Mouse (Mus musculus): ENCODE data around the gene Fam192a. TPM values are rescaled to one million over a fixed set of nuclear protein-coding genes. Genes with fewer than 3 reads are reported as not detected.

Fam192a gene
- total RNA-seq, 2 experiments from 2014 or later, result 19.7 to 22.0 TPM

DNA sequence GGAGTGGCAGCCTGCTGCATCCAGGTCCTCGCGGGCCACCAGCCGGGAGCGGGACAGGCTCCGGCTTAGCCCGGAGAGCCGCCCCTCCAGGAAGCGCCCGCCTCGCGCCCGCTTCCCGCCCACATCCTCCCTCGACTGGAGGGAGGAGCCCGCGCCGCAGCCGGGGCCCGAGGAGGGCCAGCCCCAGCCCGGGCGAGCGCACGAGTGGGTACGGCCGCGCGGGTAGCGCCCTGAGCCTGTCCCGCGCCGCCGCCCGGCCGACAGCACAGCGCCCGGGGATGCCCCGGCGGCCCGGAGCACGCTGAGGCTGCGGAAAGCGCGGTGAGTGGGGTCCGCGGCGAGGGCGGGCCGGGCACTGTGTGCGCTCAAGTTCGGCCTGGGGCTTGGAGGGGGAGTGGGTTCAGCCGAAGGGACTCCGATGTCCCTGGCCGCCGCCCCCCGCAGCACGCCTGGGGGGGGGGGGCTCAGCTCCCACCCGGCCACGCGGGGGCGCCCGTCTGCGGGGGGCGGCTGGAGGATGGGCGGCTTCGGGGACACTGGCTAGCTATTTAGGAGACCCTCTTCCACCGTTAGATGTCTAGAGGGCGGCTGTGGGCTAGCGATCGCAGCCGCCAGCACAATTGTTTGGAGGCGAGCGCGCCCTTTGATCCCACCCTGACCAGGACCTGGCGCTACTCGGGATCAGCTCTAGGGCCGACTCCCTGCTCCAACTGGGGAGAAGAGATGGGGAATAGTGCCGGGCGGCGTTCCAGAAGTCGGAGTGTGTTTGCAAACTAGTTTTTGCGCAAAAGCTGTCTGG is 68.7 kb downstream of the Fam192a start, which contains the start of gene Cpne2:
TSS of gene Cpne2 (plus strand) at position 118 of the 799 bp plus-strand sequence.
- DNase-seq, result peak; percentile 74 to 89

DNA sequence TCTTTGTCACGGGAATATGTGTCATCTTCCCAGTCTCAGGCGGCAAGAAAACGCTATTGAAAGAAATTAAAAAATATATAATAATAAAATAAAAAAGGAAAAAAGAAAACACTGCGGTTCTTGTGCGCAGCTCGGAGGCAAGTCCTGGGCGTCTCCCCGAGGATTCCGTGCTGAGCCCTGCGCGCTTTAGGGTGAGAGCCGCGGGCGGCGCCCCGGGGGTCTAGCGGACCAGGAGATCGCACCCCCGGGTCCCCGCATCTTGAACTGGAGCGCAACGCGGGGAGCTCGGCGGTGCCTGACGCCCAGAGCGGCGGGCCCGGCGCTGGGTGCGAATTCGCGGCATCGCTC is 69.3 kb downstream of the Fam192a start:
- DNase-seq, result no peak

DNA sequence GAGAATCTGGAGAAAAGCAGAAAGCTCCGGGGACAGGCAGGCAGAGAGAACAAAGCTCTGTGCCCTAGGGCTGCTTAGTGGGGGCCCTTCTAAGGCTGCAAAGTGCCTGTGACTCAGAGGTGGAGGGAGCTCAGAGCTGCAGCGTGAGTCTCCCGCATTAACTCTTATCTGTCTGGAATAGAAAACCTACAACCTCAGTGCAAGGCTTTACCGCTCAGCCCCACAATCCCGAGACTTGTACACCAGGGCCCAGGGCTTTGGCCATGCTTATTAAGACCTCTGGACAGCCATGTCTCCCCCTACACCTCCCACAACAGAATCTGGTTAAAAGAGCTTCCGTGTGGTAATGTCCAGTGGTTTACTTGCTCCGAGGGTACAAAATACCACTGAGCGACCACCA is 69.8 kb downstream of the Fam192a start:
- DNase-seq, result no peak

DNA sequence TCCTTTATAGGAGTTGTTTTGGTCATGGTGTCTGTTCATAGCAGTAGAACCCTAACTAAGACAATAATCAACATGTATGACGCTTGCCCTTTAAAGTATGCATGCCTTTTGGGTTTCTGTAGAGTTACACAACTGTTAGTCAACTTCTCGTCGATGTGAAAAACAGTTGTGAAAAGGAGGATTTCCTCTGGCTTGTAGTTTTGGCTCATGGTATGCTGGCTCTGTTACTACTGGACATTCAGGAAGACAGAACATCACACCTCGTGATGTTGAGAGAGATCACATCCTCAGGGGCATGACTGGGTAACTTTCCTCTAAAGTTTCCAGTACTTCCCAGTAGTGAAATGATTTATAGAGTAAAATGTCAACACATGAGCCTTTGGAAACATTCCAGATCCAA is 71.2 kb downstream of the Fam192a start:
- DNase-seq, result no peak

DNA sequence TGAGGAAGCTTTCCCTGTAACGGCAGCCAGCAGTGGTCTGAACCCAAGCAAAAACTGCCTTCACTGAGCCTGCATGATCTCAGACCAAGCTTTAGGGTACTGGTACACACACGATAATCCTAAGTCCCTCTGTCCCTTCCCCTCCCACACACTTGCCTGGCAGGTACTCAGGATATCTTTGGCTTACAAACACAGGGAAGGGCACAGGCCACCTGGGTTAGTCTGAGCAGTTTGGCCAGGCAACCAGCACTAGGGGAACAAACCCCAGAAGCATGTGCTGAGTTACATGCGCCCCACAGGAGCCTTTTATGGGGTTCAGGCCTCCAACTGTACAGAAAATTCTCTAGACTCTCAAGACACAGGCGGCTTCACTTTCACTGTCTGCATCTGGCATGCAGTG is 71.9 kb downstream of the Fam192a start:
- no peak for DNase-seq

DNA sequence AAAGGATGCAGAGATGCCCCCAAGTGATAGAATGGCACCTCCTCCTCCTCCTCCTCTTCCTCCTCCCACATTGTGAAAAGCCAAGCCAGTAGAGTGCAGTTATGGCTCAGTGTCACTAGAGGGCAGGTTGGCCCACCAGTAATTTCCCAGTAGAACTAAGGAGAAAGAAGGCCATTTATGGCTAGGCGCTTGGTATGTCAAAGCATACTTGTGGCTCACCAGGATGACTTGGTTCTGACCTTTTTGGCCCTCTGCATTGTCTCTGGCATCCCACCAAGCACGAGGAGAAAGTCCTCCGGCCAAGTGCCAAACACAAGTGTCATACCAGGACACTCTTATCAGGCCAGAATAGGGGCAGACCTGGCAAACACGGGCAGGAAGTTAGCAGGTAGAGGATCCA is 73.6 kb downstream of the Fam192a start:
- peak; percentile 56 to 68 for DNase-seq

DNA sequence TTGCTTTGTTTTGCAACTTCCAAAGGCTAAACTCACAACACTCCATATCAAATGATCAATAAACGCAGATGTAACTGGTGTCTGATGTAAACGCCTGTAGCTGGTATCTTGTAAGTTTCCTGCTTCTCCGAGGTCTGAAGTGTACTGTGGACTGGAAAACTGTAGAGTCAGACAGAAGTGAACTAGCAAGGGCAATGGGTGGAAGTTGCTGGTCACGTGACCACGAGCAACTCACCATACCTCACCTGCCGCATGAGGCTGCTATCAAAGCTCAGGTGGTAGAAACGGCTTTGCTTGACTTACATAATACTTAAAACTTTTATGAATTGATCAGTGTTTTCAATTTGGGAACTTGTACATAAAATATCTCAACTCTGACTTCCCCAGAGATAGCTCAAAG is 74.6 kb downstream of the Fam192a start:
- no peak for DNase-seq

DNA sequence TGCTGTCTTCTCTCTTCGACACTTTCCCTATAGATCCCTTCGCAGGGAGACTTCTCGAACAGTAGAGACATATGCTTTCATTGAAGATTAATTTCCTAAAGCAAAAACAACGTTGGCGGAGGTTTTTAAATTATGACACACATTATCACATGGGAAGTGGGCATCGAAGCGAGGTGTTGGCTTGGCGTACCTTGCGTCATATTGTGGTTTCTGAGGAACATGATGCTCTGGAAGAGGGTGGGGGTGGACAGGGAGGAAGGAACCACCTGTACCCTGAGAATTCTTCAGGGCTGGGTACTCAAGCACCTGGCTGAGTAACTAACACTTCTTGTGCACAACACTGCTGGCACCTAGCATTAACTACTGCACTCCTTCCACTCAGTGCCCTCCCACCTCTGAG is 77.2 kb downstream of the Fam192a start:
- no peak for DNase-seq

Other genes starting within 250 kb of the Fam192a start
- gene Herpud1, start 215.6 kb downstream of the Fam192a start, total RNA-seq (2021), result 100 to 1,000 TPM; 204 to 275 TPM
- gene Nlrc5, start 167.6 kb downstream of the Fam192a start, total RNA-seq (2021), result 1 to 10 TPM; 4.0 to 8.8 TPM
- gene Cpne2, start 69.0 kb downstream of the Fam192a start, total RNA-seq (2021), result 1 to 10 TPM; 3.8 to 3.9 TPM
- gene Rspry1, start 60 bp downstream of the Fam192a start, total RNA-seq (2021), result 10 to 100 TPM; 10.9 to 11.7 TPM
- gene Arl2bp, start 64.6 kb upstream of the Fam192a start, total RNA-seq (2021), result 10 to 100 TPM; 91.1 to 97.5 TPM
- under 1 TPM; 0.69 to 0.87 TPM for gene Pllp, start 94.3 kb upstream of the Fam192a start, total RNA-seq (2021)
- gene Ccl22, start 143.6 kb upstream of the Fam192a start, total RNA-seq (2021), result 1 to 10 TPM in 1 of 2 experiments, not detected in 1; 1.3 TPM
- gene Cx3cl1, start 170.0 kb upstream of the Fam192a start, total RNA-seq (2021), result 1 to 10 TPM; 5.7 to 6.1 TPM
- gene Ccl17, start 208.5 kb upstream of the Fam192a start, total RNA-seq (2021), result 1 to 10 TPM in 1 of 2 experiments, not detected in 1; 1.5 TPM
- 100 to 1,000 TPM; 627 to 660 TPM for gene Coq9, start 236.3 kb upstream of the Fam192a start, total RNA-seq (2021)
- 10 to 100 TPM; 66.6 to 74.8 TPM for gene Ciapin1, start 236.4 kb upstream of the Fam192a start, total RNA-seq (2021)

Data from heart, adult 18-20 months (tissue).